Comparison of ENCODE assay signal across 34 mouse cellular contexts in the genomic region with DNA sequence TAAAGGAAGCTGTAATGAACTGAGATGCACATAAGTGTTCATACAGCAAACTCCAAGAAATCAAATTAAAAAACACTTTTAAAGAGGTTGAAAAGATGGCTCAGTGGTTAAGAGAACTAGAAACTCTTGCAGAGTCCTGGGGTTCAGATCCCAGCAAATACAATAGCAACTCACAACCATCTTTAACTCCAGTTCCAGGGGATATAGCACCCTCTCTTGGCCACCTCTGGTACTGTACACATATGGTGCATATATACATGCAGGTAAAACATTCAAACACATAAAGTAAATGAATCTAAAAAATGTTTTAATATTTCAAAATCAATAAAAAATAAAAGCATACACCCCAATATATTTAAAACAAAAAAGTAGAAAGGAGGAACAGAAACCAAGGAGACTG.
DNase-seq lines count a peak whose midpoint lies in the region; ATAC-seq and TF ChIP-seq lines count a peak whose summit lies in the region.
"Had no signal": no experiment of that assay in that cellular context is flagged by ENCODE, and none has a peak within 500 bp of the region (broad histone marks: within the 10 kb centered on the region; RNA-seq: fewer than 3 reads in every experiment).

No protein-coding gene starts in this region.

- no peak for DNase-seq in layer of hippocampus, adult 2 months (ENCODE audit: low spot score in 2 of 2)
- no peak for DNase-seq in layer of hippocampus, adult 8-10 months (ENCODE audit: low spot score in 2 of 2)
- DNase-seq in midbrain, postnatal 0 days (ENCODE audit: low spot score): no peak
- DNase-seq in ZHBTc4 (ENCODE audit: low read depth, low spot score) (peak; percentile 61), MN1 (ENCODE audit: low spot score) (no peak)
- DNase-seq in frontal cortex, postnatal 36 days (ENCODE audit: low spot score in 2 of 2): no peak
- DNase-seq: adrenal gland, adult 2 months; adrenal gland, postnatal 36 days; cerebellum, adult 2 months; cerebellum, postnatal 14 days; forebrain, postnatal 0 days; gastrocnemius, postnatal 10 days; heart, postnatal 14 days; kidney, adult 11 months; kidney, postnatal 36 days; layer of hippocampus, adult 9-11 months; lung, postnatal 10 days; right cerebral cortex, adult 18-20 months; spleen, adult 18-20 months; thymus, adult 2 months; thymus, postnatal 4 days had no signal

- H3K9me3 ChIP-seq in midbrain, postnatal 0 days (ENCODE audit: low read length): no peaks in the 10 kb centered on the region
- H3K9me3 ChIP-seq in midbrain, embryonic 15.5 days: no peaks in the 10 kb centered on the region
- H3K9me3 ChIP-seq: embryonic facial prominence, embryonic 10.5 days; embryonic facial prominence, embryonic 15.5 days; forebrain, embryonic 12.5 days; G1E; limb, embryonic 12.5 days; midbrain, embryonic 10.5 days; neural tube, embryonic 12.5 days had no signal

- ATAC-seq in midbrain, postnatal 0 days (ENCODE audit: low FRiP score): no peak
- ATAC-seq in midbrain, embryonic 15.5 days (replicated peaks): no peak
- ATAC-seq: activated CD4-positive, CD25-positive, alpha-beta regulatory T cell, adult 4 months; CD4-positive, CD25-positive, alpha-beta regulatory T cell, adult 4 months; forebrain, postnatal 0 days; hindbrain, postnatal 0 days; midbrain, embryonic 16.5 days had no signal

- no peak overlapping the region for H3K4me2 ChIP-seq in midbrain, postnatal 0 days (ENCODE audit: low read depth, low read length, poor library complexity, severe bottlenecking)
- no peak overlapping the region for H3K4me2 ChIP-seq in midbrain, embryonic 15.5 days
- H3K4me2 ChIP-seq: embryonic facial prominence, embryonic 15.5 days; forebrain, embryonic 12.5 days; limb, embryonic 12.5 days; neural tube, embryonic 12.5 days had no signal

- H3K27me3 ChIP-seq in midbrain, postnatal 0 days (ENCODE audit: insufficient read depth, low read length): no peaks in the 10 kb centered on the region
- H3K27me3 ChIP-seq in midbrain, embryonic 15.5 days (replicated peaks): no peaks in the 10 kb centered on the region
- H3K27me3 ChIP-seq: embryonic facial prominence, embryonic 15.5 days; forebrain, embryonic 12.5 days; limb, embryonic 12.5 days; neural tube, embryonic 12.5 days had no signal

- TF ChIP-seq CTCF in layer of hippocampus, adult 2 months (conservative IDR thresholded peaks at IDR 0.05): peak; percentile 57
- TF ChIP-seq CTCF in midbrain, postnatal 0 days (IDR thresholded peaks at IDR 0.05): 0 out of 2 replicates have a peak, but pooled peaks have one; percentile 18

- no peaks in the 10 kb centered on the region for H3K4me1 ChIP-seq in midbrain, postnatal 0 days (ENCODE audit: insufficient read depth, low read length)
- no peaks in the 10 kb centered on the region for H3K4me1 ChIP-seq in midbrain, embryonic 15.5 days
- H3K4me1 ChIP-seq: embryonic facial prominence, embryonic 10.5 days; embryonic facial prominence, embryonic 15.5 days; forebrain, embryonic 12.5 days; limb, embryonic 12.5 days; midbrain, embryonic 10.5 days; neural tube, embryonic 12.5 days had no signal

- no peaks in the 10 kb centered on the region for H3K36me3 ChIP-seq in midbrain, postnatal 0 days (ENCODE audit: insufficient read depth, low read length)
- no peaks in the 10 kb centered on the region for H3K36me3 ChIP-seq in midbrain, embryonic 15.5 days (replicated peaks)
- H3K36me3 ChIP-seq: embryonic facial prominence, embryonic 10.5 days; forebrain, embryonic 12.5 days; G1E; neural tube, embryonic 12.5 days had no signal

- H3K27ac ChIP-seq in layer of hippocampus, adult 2 months: no peak overlapping the region
- no peak overlapping the region for H3K27ac ChIP-seq in midbrain, postnatal 0 days (ENCODE audit: low read depth, low read length)
- no peak overlapping the region for H3K27ac ChIP-seq in midbrain, embryonic 15.5 days
- H3K27ac ChIP-seq: embryonic facial prominence, embryonic 10.5 days; embryonic facial prominence, embryonic 15.5 days; forebrain, embryonic 12.5 days; hindbrain, postnatal 0 days; limb, embryonic 12.5 days; midbrain, embryonic 10.5 days; neural tube, embryonic 12.5 days had no signal

- H3K9ac ChIP-seq in midbrain, postnatal 0 days (replicated peaks; ENCODE audit: low read length, poor library complexity, severe bottlenecking): no peak overlapping the region
- no peak overlapping the region for H3K9ac ChIP-seq in midbrain, embryonic 15.5 days
- H3K9ac ChIP-seq: embryonic facial prominence, embryonic 15.5 days; forebrain, embryonic 12.5 days; forebrain, postnatal 0 days; limb, embryonic 12.5 days; neural tube, embryonic 12.5 days had no signal

- H3K4me3 ChIP-seq in layer of hippocampus, adult 2 months: no peak overlapping the region
- no peak overlapping the region for H3K4me3 ChIP-seq in midbrain, postnatal 0 days (ENCODE audit: low read depth, low read length)
- no peak overlapping the region for H3K4me3 ChIP-seq in midbrain, embryonic 15.5 days
- H3K4me3 ChIP-seq: embryonic facial prominence, embryonic 10.5 days; embryonic facial prominence, embryonic 15.5 days; forebrain, embryonic 12.5 days; limb, embryonic 12.5 days; midbrain, embryonic 10.5 days; myocyte; neural tube, embryonic 12.5 days had no signal
